Mouse (Mus musculus) intestine, embryonic 16.5 days (tissue): ENCODE results near the gene Sema4d. TPM values are rescaled to one million over a fixed set of nuclear protein-coding genes. Genes with fewer than 3 reads are reported as not detected.
A peak's percentile ranks its signal among the peaks of the same experiment; 100 is the strongest.
"Not testable (repeated sequence)": the region's sequence is repeated elsewhere in the genome, so short reads cannot be mapped to it uniquely, and the experiment has no call there.

Experiments
- ATAC-seq: fragments of 200-750 bp; cut with Nextera tagmentation; 2 replicates; pipeline ENCODE4 v1.8.0; 2017; ENCODE audit warnings: moderate TSS enrichment, moderate library complexity
- H3K27ac ChIP-seq: fragments of 300-500 bp; sonication (generic); 2 replicates; pipeline ENCODE4 v1.5.1; 2014; ENCODE audit warnings: mild to moderate bottlenecking, low read length
- H3K27me3 ChIP-seq: fragments of 300-500 bp; sonication (generic); replicated peaks from 2 replicates; pipeline ENCODE4 v1.6.1; 2014; ENCODE audit warnings: low read length, control low read depth, mixed read lengths; ENCODE audit not compliant: control insufficient read depth, insufficient read depth
- H3K36me3 ChIP-seq: fragments of 300-500 bp; sonication (generic); 2 replicates; pipeline ENCODE4 v1.6.1; 2014; ENCODE audit warnings: low read length, control low read depth; ENCODE audit not compliant: control insufficient read depth, insufficient read depth
- H3K4me1 ChIP-seq: fragments of 300-500 bp; sonication (generic); 2 replicates; pipeline ENCODE4 v1.6.1; 2014; ENCODE audit warnings: low read length, control low read depth, mixed read lengths; ENCODE audit not compliant: control insufficient read depth, insufficient read depth
- H3K4me2 ChIP-seq: fragments of 300-500 bp; sonication (generic); 2 replicates; pipeline ENCODE4 v1.6.1; 2014; ENCODE audit warnings: low read depth, low read length, control low read depth
- H3K4me3 ChIP-seq: fragments of 300-500 bp; sonication (generic); 2 replicates; pipeline ENCODE4 v1.5.1; 2014; ENCODE audit warnings: mild to moderate bottlenecking, low read length
- H3K9ac ChIP-seq: fragments of 300-500 bp; sonication (generic); 2 replicates; pipeline ENCODE4 v1.6.1; 2014; ENCODE audit warnings: low read depth, low read length
- H3K9me3 ChIP-seq: fragments of 300-500 bp; sonication (generic); 2 replicates; pipeline ENCODE4 v1.6.1; 2016; ENCODE audit warnings: low read length, control low read depth; ENCODE audit not compliant: control insufficient read depth
- WGBS: fragments of 180-500 bp; shearing (Covaris S2); extraction: QIAGEN DNeasy Blood & Tissue Kit; methylation state at CpG from one replicate; pipeline ENCODE4 v1.1.7; 2014; 5-methylcytosine and 5-hydroxymethylcytosine counted together
- polyA plus RNA-seq: library from polyadenylated mRNA; unstranded; fragments of >200 nt; fragmentation: Nextera tagmentation; extraction: Ambion mirVana; gene quantifications from 2 replicates; pipeline ENCODE4 v1.2.1, GENCODE M21; 2015

Gene Sema4d
- polyA plus RNA-seq, 1 experiment from 2014 or later: 5.7 TPM

GRCm38 (mm10) chr13:51834520-51834919 lies 41.0 kb upstream of the Sema4d start:
- H3K9ac ChIP-seq: no peak overlapping the region
- no peaks in the 10 kb centered on the region for H3K9me3 ChIP-seq
- H3K27me3 ChIP-seq: no peaks in the 10 kb centered on the region
- no peak overlapping the region for H3K27ac ChIP-seq
- ATAC-seq: 0 out of 2 replicates have a peak, but pooled peaks have one; percentile 17
- no peak overlapping the region for H3K4me2 ChIP-seq
- peaks cover 4% of the 10 kb centered on the region for H3K4me1 ChIP-seq
- WGBS: 46% methylated on average over 2 of the region's 2 CpGs
- H3K4me3 ChIP-seq: no peak overlapping the region
- H3K36me3 ChIP-seq: no peaks in the 10 kb centered on the region

- not testable (repeated sequence) for H3K9ac ChIP-seq, H3K4me3 ChIP-seq, H3K9me3 ChIP-seq, H3K4me1 ChIP-seq, H3K27me3 ChIP-seq, H3K36me3 ChIP-seq, H3K4me2 ChIP-seq, H3K27ac ChIP-seq
- peak; percentile 51; the same call in 1 of the 2 replicates for ATAC-seq
- WGBS: 62% methylated on average over 8 of the region's 8 CpGs
Observed at GRCm38 (mm10) chr13:51834024-51834423, 40.5 kb upstream of the Sema4d start.

- Histone ChIP-seq H3K9ac (no peak overlapping the region), H3K9me3 (no peaks in the 10 kb centered on the region), H3K4me1 (peaks cover 4% of the 10 kb centered on the region), H3K27ac (no peak overlapping the region), H3K36me3 (no peaks in the 10 kb centered on the region), H3K27me3 (no peaks in the 10 kb centered on the region), H3K4me2 (no peak overlapping the region), H3K4me3 (no peak overlapping the region)
- 46% methylated on average over 2 of the region's 2 CpGs for WGBS
- ATAC-seq: peak; percentile 66
Observed at GRCm38 (mm10) chr13:51833611-51834010, 40.1 kb upstream of the Sema4d start.

- no peaks in the 10 kb centered on the region for H3K36me3 ChIP-seq
- H3K9ac ChIP-seq: no peak overlapping the region
- no peak overlapping the region for H3K4me2 ChIP-seq
- ATAC-seq: no peak
- no peak overlapping the region for H3K27ac ChIP-seq
- no peaks in the 10 kb centered on the region for H3K9me3 ChIP-seq
- H3K4me3 ChIP-seq: no peak overlapping the region
- H3K27me3 ChIP-seq: no peaks in the 10 kb centered on the region
- H3K4me1 ChIP-seq: peaks cover 4% of the 10 kb centered on the region
- WGBS: 87% methylated on average over 6 of the region's 6 CpGs
Observed at GRCm38 (mm10) chr13:51832491-51832890, 38.9 kb upstream of the Sema4d start.

GRCm38 (mm10) chr13:51830744-51831450 lies 37.4 kb upstream of the Sema4d start:
- H3K4me3 ChIP-seq: no peak overlapping the region
- H3K27me3 ChIP-seq: no peaks in the 10 kb centered on the region
- H3K36me3 ChIP-seq: no peaks in the 10 kb centered on the region
- ATAC-seq: no peak
- WGBS: 38% methylated on average over 10 of the region's 10 CpGs
- H3K9me3 ChIP-seq: no peaks in the 10 kb centered on the region
- no peak overlapping the region for H3K9ac ChIP-seq
- peaks cover 4% of the 10 kb centered on the region for H3K4me1 ChIP-seq
- no peak overlapping the region for H3K27ac ChIP-seq
- H3K4me2 ChIP-seq: no peak overlapping the region

- H3K27ac ChIP-seq: no peak overlapping the region
- H3K36me3 ChIP-seq: no peaks in the 10 kb centered on the region
- H3K9ac ChIP-seq: no peak overlapping the region
- 28% methylated on average over 8 of the region's 8 CpGs for WGBS
- H3K9me3 ChIP-seq: no peaks in the 10 kb centered on the region
- H3K4me2 ChIP-seq: no peak overlapping the region
- ATAC-seq: no peak
- peaks cover 12% of the 10 kb centered on the region; the same call in 1 of the 2 replicates for H3K4me1 ChIP-seq
- no peak overlapping the region for H3K4me3 ChIP-seq
- H3K27me3 ChIP-seq: no peaks in the 10 kb centered on the region
Observed at GRCm38 (mm10) chr13:51823822-51824495, 30.4 kb upstream of the Sema4d start.

GRCm38 (mm10) chr13:51821988-51822387 lies 28.4 kb upstream of the Sema4d start:
- H3K36me3 ChIP-seq: no peaks in the 10 kb centered on the region
- WGBS: 38% methylated on average over 3 of the region's 3 CpGs
- no peak overlapping the region for H3K4me2 ChIP-seq
- no peak overlapping the region for H3K4me3 ChIP-seq
- no peaks in the 10 kb centered on the region for H3K9me3 ChIP-seq
- peaks cover 14% of the 10 kb centered on the region; the same call in 1 of the 2 replicates for H3K4me1 ChIP-seq
- H3K27me3 ChIP-seq: no peaks in the 10 kb centered on the region
- no peak overlapping the region for H3K9ac ChIP-seq
- no peak for ATAC-seq
- no peak overlapping the region for H3K27ac ChIP-seq

- no peak overlapping the region for H3K4me3 ChIP-seq
- H3K27me3 ChIP-seq: no peaks in the 10 kb centered on the region
- no peak overlapping the region for H3K9ac ChIP-seq
- WGBS: 71% methylated on average over 6 of the region's 6 CpGs
- no peak overlapping the region for H3K4me2 ChIP-seq
- H3K27ac ChIP-seq: no peak overlapping the region
- no peaks in the 10 kb centered on the region for H3K9me3 ChIP-seq
- H3K4me1 ChIP-seq: peaks cover 16% of the 10 kb centered on the region; the same call in 1 of the 2 replicates
- ATAC-seq: no peak
- no peaks in the 10 kb centered on the region for H3K36me3 ChIP-seq
Observed at GRCm38 (mm10) chr13:51819351-51819750, 25.8 kb upstream of the Sema4d start.

GRCm38 (mm10) chr13:51818944-51819326 lies 25.4 kb upstream of the Sema4d start:
- H3K36me3 ChIP-seq: no peaks in the 10 kb centered on the region
- H3K27ac ChIP-seq: no peak overlapping the region
- no peaks in the 10 kb centered on the region for H3K9me3 ChIP-seq
- 49% methylated on average over 3 of the region's 3 CpGs for WGBS
- no peak overlapping the region for H3K9ac ChIP-seq
- H3K4me1 ChIP-seq: peaks cover 15% of the 10 kb centered on the region; the same call in 1 of the 2 replicates
- no peak for ATAC-seq
- H3K4me3 ChIP-seq: no peak overlapping the region
- H3K27me3 ChIP-seq: no peaks in the 10 kb centered on the region
- H3K4me2 ChIP-seq: no peak overlapping the region
